In the genomic region with DNA sequence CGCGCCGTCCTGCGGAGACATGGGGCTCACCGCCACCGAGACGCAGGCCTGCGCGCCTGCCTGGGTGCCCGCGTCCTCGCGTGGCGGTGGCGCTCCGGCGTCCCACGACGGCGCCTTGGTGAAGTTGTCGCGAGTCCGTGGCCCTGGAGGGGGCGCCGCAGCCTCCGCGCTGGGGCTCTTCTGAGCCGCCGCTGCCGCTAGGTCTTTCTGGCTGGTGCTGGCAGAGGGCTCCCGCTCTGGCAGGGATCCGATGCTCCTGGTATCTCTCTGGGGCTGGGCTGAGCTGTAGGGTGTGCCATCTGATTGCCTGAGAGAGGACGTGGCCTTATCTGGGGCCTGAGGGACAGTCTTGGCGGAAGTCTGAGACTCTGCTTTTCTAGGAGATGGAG, we compare ENCODE assay signal across 9 mouse cellular contexts. TPM values are rescaled to one million over a fixed set of nuclear protein-coding genes. Genes with fewer than 3 reads are reported as not detected.
DNase-seq lines count a peak whose midpoint lies in the region; ATAC-seq lines count a peak whose summit lies in the region.
"Had no signal": no experiment of that assay in that cellular context is flagged by ENCODE, and none has a peak within 500 bp of the region (broad histone marks: within the 10 kb centered on the region; RNA-seq: fewer than 3 reads in every experiment).

No protein-coding gene starts in this region.

- peaks cover 12% of the 10 kb centered on the region for H3K4me1 ChIP-seq in limb, embryonic 13.5 days

- ATAC-seq in limb, embryonic 13.5 days (ENCODE audit: low FRiP score, low read depth), result no peak

- no peaks in the 10 kb centered on the region for H3K9me3 ChIP-seq in limb, embryonic 13.5 days

- peaks cover 76% of the 10 kb centered on the region for H3K27me3 ChIP-seq in limb, embryonic 13.5 days

- H3K9ac ChIP-seq in limb, embryonic 13.5 days, result 0 out of 2 replicates have a peak overlapping the region, but pooled peaks have one; percentile 45
- H3K9ac ChIP-seq: liver, embryonic 14.5 days had no signal

- no peaks in the 10 kb centered on the region for H3K36me3 ChIP-seq in limb, embryonic 13.5 days

- WGBS in limb, embryonic 13.5 days, result 3% methylated on average over 29 of the region's 34 CpGs

- H3K27ac ChIP-seq in limb, embryonic 13.5 days, result no peak overlapping the region
- H3K27ac ChIP-seq: liver, embryonic 14.5 days had no signal

- peak; percentile 28 for DNase-seq in adrenal gland, postnatal 10 days
- DNase-seq in adrenal gland, adult 18-20 months (ENCODE audit: low spot score in 2 of 2), result no peak
- DNase-seq in right cerebral cortex, postnatal 14 days, result peak; percentile 53
- DNase-seq in right cerebral cortex, adult 2 months (ENCODE audit: low spot score in 2 of 2), result no peak
- no peak for DNase-seq in Muller cell, postnatal 12 days (ENCODE audit: inconsistent ontology term)
- DNase-seq in frontal cortex, postnatal 36 days (ENCODE audit: low spot score in 2 of 2), result no peak
- DNase-seq in kidney, adult 9 months, result no peak

- peak overlapping the region; percentile 72 for H3K4me2 ChIP-seq in limb, embryonic 13.5 days (replicated peaks)

- peak overlapping the region; percentile 48 for H3K4me3 ChIP-seq in limb, embryonic 13.5 days

RNA-seq across cellular contexts. Expression of a gene that starts 11.5 kb away (rescaled TPM):
- total RNA-seq in adrenal gland, postnatal 10 days (2021), result 1 to 10 TPM; 3.4 to 4.8 TPM
- 1 to 10 TPM; 2.5 to 3.2 TPM for total RNA-seq in adrenal gland, adult 18-20 months (2021)
- 0.15 and 0.20 TPM in 2 replicates for polyA plus RNA-seq in limb, embryonic 13.5 days (2015; fragmentation: Nextera tagmentation; extraction: Ambion mirVana)

RNA-seq across cellular contexts. Expression of a gene that starts 28.2 kb away (rescaled TPM):
- total RNA-seq in adrenal gland, postnatal 10 days (2021), result 1 to 10 TPM; 1.8 to 4.2 TPM
- 1 to 10 TPM; 1.8 to 3.3 TPM for total RNA-seq in adrenal gland, adult 18-20 months (2021)
- polyA plus RNA-seq in limb, embryonic 13.5 days (2015; fragmentation: Nextera tagmentation; extraction: Ambion mirVana), result not detected in 2 replicates

RNA-seq across cellular contexts. Expression of a gene that starts 36.9 kb away (rescaled TPM):
- 1 to 10 TPM in 1 of 2 experiments, under 1 TPM in 1; 0.85 to 2.1 TPM for total RNA-seq in adrenal gland, postnatal 10 days (2021)
- under 1 TPM in 1 of 2 experiments, not detected in 1; 0.17 TPM for total RNA-seq in adrenal gland, adult 18-20 months (2021)
- polyA plus RNA-seq in limb, embryonic 13.5 days (2015; fragmentation: Nextera tagmentation; extraction: Ambion mirVana), result 0.05 TPM in 2 replicates

RNA-seq across cellular contexts. Expression of a gene that starts 44.5 kb away (rescaled TPM):
- 100 to 1,000 TPM; 100 to 114 TPM for total RNA-seq in adrenal gland, postnatal 10 days (2021)
- 100 to 1,000 TPM in 1 of 2 experiments, 10 to 100 TPM in 1; 98.4 to 123 TPM for total RNA-seq in adrenal gland, adult 18-20 months (2021)
- 57.3 and 60.4 TPM in 2 replicates for polyA plus RNA-seq in limb, embryonic 13.5 days (2015; fragmentation: Nextera tagmentation; extraction: Ambion mirVana)

RNA-seq across cellular contexts. Expression of a gene that starts 45.6 kb away (rescaled TPM):
- total RNA-seq in adrenal gland, postnatal 10 days (2021), result under 1 TPM in 1 of 2 experiments, not detected in 1; 0.12 TPM
- total RNA-seq in adrenal gland, adult 18-20 months (2021), result not detected
- polyA plus RNA-seq in limb, embryonic 13.5 days (2015; fragmentation: Nextera tagmentation; extraction: Ambion mirVana), result not detected in 2 replicates
- polyA plus RNA-seq: liver, embryonic 14.5 days had no signal

Comparison
In these comparisons a context has a peak if more than half of its experiments do, and no peak if none do; other contexts are left out.
1. DNase-seq: peak in adrenal gland, postnatal 10 days (single experiment) and right cerebral cortex, postnatal 14 days (single experiment); none in adrenal gland, adult 18-20 months (0 of 2), right cerebral cortex, adult 2 months (0 of 2), Muller cell, postnatal 12 days (single experiment), frontal cortex, postnatal 36 days (0 of 2) and kidney, adult 9 months (single experiment).